Mouse (Mus musculus) left cerebral cortex, adult 18-20 months (tissue): ENCODE data around the gene Grk5. TPM values are rescaled to one million over a fixed set of nuclear protein-coding genes. Genes with fewer than 3 reads are reported as not detected.
"Not testable (repeated sequence)": the region's sequence is repeated elsewhere in the genome, so short reads cannot be mapped to it uniquely, and the experiment has no call there.

Source experiments
- DNase-seq, 2 experiments: peaks; one replicate each; pipeline ENCODE4 v3.0.0; 2021 to 2022; ENCODE audit warnings: low spot score in 2 of 2, mixed read lengths in 1 of 2
- long read RNA-seq, 2 experiments: library from polyadenylated mRNA; stranded (forward); transcript quantifications; one replicate each; pipeline ENCODE4 v2.0.0; 2021
- total RNA-seq, 2 experiments: library from RNA; stranded (reverse); gene quantifications; 2 replicates each; pipeline ENCODE4 v1.2.3; 2021

Gene Grk5
- total RNA-seq: 10 to 100 TPM; 12.8 to 14.1 TPM
- long read RNA-seq, experiment 1, full-length matches to known transcripts: 3 of 7 reads
- long read RNA-seq, experiment 1, partial matches to known transcripts: 1 of 7 reads
- long read RNA-seq, experiment 1, other reads (novel, unspliced or antisense): 3 of 7 reads
- long read RNA-seq, experiment 2, full-length matches to known transcripts: 2 of 7 reads
- long read RNA-seq, experiment 2, partial matches to known transcripts: 0 of 7 reads
- long read RNA-seq, experiment 2, other reads (novel, unspliced or antisense): 5 of 7 reads

GRCm38 (mm10) chr19:60889714-60890315 is at the start of gene Grk5:
Gene Grk5 (plus strand): TSS chr19:60889749.
- peak; percentile 93 to 95 for DNase-seq

- no peak for DNase-seq
These were observed 46.2 kb upstream of the Grk5 start for GRCm38 (mm10) chr19:60843324-60843723.

GRCm38 (mm10) chr19:60845731-60846130 is 43.8 kb upstream of the Grk5 start:
- no peak for DNase-seq

DNA sequence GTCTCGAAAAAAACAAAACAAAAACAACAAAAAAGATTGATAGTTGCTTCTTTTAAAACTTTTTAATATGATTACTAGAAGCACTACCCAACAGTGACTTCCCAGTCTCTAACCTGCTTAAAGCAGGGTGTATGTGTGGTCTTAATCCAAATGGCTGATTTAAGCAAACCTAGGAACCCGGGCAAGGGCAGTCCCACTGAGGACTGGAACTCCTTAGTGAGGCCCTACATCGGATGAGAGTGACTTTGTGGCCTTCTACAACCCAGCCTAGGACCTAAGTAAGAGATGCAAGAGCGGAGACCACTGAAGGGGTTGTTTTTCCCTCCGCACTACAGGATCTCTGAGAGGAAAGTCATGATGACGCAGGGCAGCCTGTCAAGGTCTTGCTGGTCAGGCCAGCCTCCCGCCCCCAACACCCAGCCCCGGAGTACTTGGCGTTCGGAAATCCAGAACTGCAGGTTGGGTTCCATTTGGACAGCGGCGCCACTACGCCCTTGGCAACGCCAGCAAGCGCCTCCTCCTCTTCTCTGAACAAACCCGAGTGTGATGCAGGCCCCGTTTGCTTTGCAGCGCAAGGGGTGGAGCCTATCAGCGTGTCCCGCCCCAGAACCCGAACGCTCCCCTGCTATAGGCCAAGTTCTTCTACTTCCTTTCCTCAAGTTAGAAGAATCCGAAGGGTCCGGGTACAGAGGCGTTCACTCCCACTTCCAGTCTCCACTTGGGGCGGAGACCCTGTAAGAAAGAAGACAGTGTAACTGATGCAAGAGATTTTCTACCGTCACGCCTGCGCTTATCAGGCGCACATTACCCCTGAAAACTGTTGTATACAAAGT is 28.5 kb upstream of the Grk5 start, which contains the start of gene Sfxn4:
TSS of gene Sfxn4 (minus strand) at position 612 of the 833 bp plus-strand sequence.
- DNase-seq: peak; percentile 86 to 90

- not testable (repeated sequence) for DNase-seq
These were observed 23.4 kb upstream of the Grk5 start for GRCm38 (mm10) chr19:60866169-60866568.

DNA sequence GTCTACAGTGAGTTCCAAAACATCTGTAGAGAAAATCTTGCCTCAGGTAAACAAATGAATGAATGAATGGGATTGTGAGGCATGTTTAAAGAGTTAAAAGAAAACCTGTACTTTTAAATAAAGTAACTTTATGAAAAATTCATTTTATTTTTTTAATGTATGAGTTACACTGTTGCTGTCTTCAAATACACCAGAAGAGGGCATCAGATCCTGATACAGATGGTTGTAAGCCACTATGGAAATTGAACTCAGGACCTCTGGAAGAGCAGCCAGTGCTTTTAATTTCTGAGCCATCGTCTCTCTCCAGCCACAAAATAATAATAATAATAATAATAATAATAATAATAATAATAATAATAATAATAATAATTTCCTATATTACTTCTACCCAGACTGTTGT is 19.1 kb upstream of the Grk5 start:
- no peak for DNase-seq

GRCm38 (mm10) chr19:60871366-60871765 is 18.2 kb upstream of the Grk5 start:
- no peak for DNase-seq

DNA sequence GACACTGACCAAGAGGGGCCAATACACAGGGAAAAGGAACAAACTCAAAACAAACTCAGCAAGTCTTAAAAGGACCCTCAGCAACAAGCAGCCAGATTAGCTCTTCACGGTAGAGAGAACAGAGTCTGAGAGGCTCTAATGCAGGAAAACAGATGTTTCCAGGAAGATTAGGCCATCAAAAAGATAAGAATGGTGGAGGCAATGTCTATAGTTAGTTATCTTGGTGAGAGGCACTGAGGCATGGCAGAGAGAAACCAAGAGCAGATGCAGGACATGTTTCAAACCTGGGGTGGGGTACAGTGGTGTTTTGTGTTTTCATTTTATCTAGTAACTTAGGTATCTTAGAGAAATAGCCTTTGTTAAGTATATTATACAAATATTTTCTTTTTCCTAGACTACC is 17.3 kb upstream of the Grk5 start:
- DNase-seq: no peak

GRCm38 (mm10) chr19:60873501-60873900 is 16.0 kb upstream of the Grk5 start:
- DNase-seq: peak; percentile 23 to 31

DNA sequence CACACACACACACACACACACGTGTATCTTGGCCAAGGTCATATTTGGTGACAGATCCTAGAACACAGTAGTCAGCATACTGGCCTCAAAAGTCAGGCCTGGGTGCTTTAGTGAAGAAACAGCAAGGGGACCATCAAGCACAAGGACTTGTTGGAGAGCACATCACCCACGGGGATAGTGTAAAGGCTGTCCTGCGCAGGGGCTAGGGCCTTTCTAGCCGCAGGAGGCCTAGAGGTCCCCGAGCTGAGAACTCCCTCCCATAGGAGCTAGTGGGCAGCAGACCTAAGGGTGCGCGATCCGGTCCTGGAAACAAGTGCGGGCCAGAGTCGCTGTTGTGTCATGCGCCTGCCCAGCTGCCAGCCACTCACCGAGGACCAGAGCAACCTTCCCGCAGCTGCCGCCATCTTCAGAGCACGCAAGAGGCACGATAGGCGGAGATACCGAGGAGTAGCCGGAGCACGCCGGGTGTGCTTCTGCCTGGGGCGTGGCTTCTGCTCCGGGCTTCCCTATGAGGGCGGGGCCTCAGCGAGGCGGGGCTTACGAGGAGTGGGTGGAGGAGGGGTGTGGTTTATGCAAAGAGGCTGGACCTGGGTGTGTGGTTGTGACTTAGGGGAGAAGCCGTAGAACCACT is 15.4 kb upstream of the Grk5 start, which contains the start of gene Prdx3:
TSS of gene Prdx3 (minus strand) at position 493 of the 631 bp plus-strand sequence.
- DNase-seq: peak; percentile 91 to 94

- DNase-seq: peak; percentile 37 to 47
These were observed 6.4 kb upstream of the Grk5 start for GRCm38 (mm10) chr19:60883129-60883528.

DNA sequence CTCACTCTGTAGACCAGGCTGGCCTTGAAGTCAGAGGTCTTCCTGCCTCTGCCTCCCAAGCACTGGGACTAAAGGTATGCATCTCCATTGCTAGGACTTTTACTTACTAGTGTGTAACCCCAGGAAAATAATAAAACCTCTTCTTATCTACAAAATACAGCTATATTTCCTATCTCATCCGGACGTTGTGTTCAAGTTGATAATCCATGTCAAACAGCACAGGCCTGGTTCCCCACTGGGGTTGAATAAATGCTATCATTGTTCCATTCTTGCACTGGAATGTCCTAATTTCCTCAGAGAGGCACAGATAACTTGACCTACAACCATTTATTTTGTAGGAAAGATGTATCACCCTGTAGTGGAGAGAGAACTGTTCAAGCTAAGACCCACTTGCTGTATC is 1.9 kb upstream of the Grk5 start:
- DNase-seq: no peak

GRCm38 (mm10) chr19:60889101-60889713 is 342 bp upstream of the Grk5 start:
- peak in 1 of 2 experiments; percentile 6 for DNase-seq

DNA sequence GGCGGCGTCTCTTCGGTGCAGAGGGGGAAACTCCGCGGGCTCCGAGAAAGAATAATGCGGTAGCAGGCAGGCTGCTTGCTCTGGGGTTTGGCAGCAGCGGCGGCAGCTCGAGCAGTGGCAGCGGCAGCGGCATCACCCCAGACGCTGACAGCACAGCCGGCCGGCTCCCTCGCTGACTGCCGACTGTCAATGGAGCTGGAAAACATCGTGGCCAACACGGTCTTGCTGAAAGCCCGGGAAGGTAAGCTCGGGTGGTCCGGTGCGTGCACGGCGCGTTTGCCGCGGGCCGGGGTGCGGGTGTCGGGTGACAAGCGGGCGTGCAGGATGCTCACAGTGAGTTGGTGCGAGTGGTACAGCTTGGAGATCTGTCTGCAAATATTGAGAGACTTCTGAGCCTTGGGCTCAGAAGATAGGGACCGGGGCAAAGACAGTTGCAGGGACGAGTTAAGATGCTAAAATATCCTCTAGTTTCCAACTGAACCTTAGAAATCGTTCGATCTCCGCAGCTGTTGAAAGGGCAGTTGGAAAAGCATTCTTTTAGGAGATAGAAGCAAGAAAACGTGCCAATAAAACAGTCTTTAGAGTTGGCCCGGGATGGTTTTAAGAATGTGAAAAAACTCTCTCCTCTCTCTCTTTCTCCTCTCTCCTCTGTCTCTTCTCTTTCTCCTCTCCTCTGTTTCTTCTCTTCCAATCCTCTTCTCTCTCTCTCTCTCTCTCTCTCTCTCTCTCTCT is 1.0 kb downstream of the Grk5 start:
- peak in 1 of 2 experiments; percentile 42 for DNase-seq

- no peak for DNase-seq
These were observed 1.5 kb downstream of the Grk5 start for GRCm38 (mm10) chr19:60891123-60891470.

GRCm38 (mm10) chr19:60891934-60892547 is 2.5 kb downstream of the Grk5 start:
- DNase-seq: peak; percentile 66 to 75

DNA sequence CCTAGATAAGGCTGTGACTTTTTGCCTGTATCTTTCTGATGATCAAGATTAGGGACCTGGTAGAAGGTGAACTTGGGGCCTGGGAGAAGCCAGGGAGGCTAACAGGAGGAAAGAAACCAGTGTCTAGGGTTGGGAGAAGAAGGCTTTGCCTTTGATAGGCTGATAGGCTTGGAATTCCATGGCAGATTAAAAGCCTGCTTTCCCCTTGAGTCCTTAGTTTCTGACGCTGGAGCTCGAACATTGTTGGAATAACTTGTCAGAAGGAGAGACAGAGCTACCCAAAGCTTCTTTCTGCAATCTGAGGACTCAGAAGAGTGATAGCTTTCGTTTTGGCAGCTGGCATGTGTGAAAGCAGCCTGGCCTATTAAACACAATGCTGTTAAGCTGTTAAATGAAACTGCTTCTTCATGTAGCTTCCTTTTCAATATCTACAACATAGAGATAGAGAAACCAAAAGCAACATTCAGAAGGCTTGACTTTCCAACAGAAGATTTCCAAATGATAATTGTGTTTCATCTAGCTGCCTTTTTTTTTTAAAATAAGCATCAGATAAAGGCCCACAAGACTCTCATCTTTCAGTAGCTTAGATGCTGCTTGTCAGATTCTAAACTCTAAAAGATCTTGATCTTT is 5.8 kb downstream of the Grk5 start:
- DNase-seq: no peak

DNA sequence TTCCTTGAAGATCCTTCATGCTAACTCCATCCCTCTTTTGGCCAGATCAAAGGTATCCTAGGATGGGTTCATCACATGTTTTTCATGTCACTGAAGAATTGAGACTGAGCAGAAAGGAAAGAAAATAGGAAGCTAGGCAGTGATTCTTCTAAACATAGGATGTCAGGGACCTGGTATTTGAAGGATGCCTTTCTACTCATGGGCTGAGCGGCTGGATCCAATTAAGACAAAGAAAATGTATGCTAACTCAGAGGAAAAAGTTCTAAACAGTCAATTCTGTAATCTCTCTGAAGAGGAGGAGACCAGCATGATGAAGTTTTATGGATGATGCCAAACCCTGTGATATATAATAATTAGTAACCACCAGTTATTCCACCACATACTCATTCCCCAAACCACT is 13.6 kb downstream of the Grk5 start:
- DNase-seq: no peak

GRCm38 (mm10) chr19:60903971-60904370 is 14.4 kb downstream of the Grk5 start:
- DNase-seq: no peak
